Mouse (Mus musculus): ENCODE measurements around the gene Vma21. TPM values are rescaled to one million over a fixed set of nuclear protein-coding genes. Genes with fewer than 3 reads are reported as not detected.

The Vma21 gene
- polyA plus RNA-seq, 1 experiment from 2014 or later: 44.9 TPM

Other genes starting within 250 kb of the Vma21 start
- 0.19 and 0.21 TPM in 2 replicates for gene Gpr50, start 152.3 kb upstream of the Vma21 start, polyA plus RNA-seq (2015; fragmentation: Nextera tagmentation; extraction: Ambion mirVana)
- not detected in 2 replicates for gene Gm1141, start 105.1 kb downstream of the Vma21 start, polyA plus RNA-seq (2015; fragmentation: Nextera tagmentation; extraction: Ambion mirVana)
- 22.6 and 25.3 TPM in 2 replicates for gene Prrg3, start 146.7 kb downstream of the Vma21 start, polyA plus RNA-seq (2015; fragmentation: Nextera tagmentation; extraction: Ambion mirVana)
- gene Fate1, start 157.1 kb downstream of the Vma21 start, polyA plus RNA-seq (2015; fragmentation: Nextera tagmentation; extraction: Ambion mirVana): 0.16 and 0.36 TPM in 2 replicates
- 0.14 and 0.18 TPM in 2 replicates for gene Cnga2, start 175.9 kb downstream of the Vma21 start, polyA plus RNA-seq (2015; fragmentation: Nextera tagmentation; extraction: Ambion mirVana)

Measured in lung, embryonic 15.5 days (tissue).